Mouse (Mus musculus) kidney, adult 2 months (tissue): ENCODE measurements around the gene Sept9. TPM values are rescaled to one million over a fixed set of nuclear protein-coding genes. Genes with fewer than 3 reads are reported as not detected.
A peak's percentile ranks its signal among the peaks of the same experiment; 100 is the strongest.

Source experiments
- DNase-seq: peaks from one replicate; pipeline ENCODE4 v3.0.0; 2021
- H3K27ac ChIP-seq: fragments of 200-500 bp; 2 replicates; pipeline ENCODE4 v1.5.1; 2012; ENCODE audit warnings: low read depth, low read length, control low read depth, inconsistent platforms; ENCODE audit not compliant: insufficient read depth
- H3K27me3 ChIP-seq: fragments of 200-500 bp; replicated peaks from 2 replicates; pipeline ENCODE4 v1.6.1; 2012; ENCODE audit warnings: mild to moderate bottlenecking, moderate library complexity, low read length, inconsistent platforms; ENCODE audit not compliant: control insufficient read depth, insufficient read depth
- H3K36me3 ChIP-seq: fragments of 200-500 bp; 2 replicates; pipeline ENCODE4 v1.6.1; 2012; ENCODE audit warnings: mild to moderate bottlenecking, moderate library complexity, low read length, inconsistent platforms; ENCODE audit not compliant: control insufficient read depth, insufficient read depth
- H3K4me1 ChIP-seq: fragments of 200-500 bp; 2 replicates; pipeline ENCODE4 v1.6.1; 2011; ENCODE audit warnings: low read length; ENCODE audit not compliant: control insufficient read depth, insufficient read depth
- H3K4me3 ChIP-seq: fragments of 200-500 bp; 2 replicates; pipeline ENCODE4 v1.5.1; 2011; ENCODE audit warnings: mild to moderate bottlenecking, low read depth, low read length, control low read depth; ENCODE audit not compliant: insufficient read depth
- CTCF ChIP-seq: fragments of 200-500 bp; conservative IDR thresholded peaks from 2 replicates; pipeline ENCODE4 v1.5.1; 2011; ENCODE audit warnings: low read depth, mild to moderate bottlenecking, control low read depth, low read length, moderate library complexity, mixed read lengths; ENCODE audit not compliant: insufficient read depth, insufficient read length
- POLR2A ChIP-seq: fragments of 200-500 bp; IDR thresholded peaks from one replicate; pipeline ENCODE4 v1.6.1; 2011; ENCODE audit warnings: low read depth, low read length, control low read depth
- WGBS: fragments of 180-500 bp; shearing (Covaris S2); methylation state at CpG from one replicate; pipeline ENCODE4 v1.1.7; 2018; 5-methylcytosine and 5-hydroxymethylcytosine counted together
- polyA plus RNA-seq: library from polyadenylated mRNA; depleted of rRNA; stranded (reverse); fragments of >200 nt; gene quantifications from 2 replicates; pipeline ENCODE4 v1.2.3, GENCODE M21; 2012

Gene Sept9
- polyA plus RNA-seq, 1 experiment, result 25.9 TPM

DNA sequence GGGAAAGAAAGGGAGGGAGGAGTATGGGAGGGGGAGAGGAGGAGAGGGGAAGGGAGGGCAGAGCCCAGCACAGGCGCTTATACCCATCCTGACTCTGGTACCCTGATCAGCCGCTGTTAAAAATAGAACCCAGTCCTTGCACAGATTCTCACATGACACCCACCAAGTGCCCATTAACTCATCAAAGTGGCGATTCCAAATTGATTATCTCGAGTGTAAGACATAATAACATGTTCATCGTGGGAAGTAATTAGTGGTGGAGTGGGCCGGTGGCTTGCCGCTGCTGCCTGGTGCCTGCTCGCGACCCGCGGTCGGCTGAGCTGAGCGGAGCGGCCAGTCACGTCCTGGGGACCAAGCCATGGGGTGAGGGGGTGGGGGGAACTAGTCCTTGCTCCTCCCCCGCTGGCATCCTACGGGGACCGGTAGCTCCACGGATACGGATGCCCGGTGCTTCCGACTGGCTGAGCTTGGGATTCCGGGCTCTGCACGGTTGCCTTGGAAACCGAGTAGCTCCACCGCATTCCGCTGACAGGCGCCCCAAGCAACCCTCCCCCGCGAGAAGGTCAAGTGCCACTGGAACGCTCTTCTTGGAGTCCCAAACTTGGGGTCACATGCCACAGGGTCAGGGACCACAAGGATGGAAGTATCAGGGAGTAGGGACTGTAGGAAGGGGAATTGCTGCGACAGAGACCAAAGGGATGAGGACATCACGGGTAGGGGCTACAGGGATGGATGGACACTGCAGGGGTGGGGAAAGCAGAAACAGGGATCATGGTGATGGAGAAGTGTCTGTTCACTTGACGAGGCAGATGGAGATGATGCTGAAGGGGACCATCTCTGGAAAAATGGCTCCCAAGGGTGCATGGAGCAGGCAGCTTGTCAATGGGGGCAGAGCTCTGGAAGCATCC, 195.0 kb downstream of the Sept9 start:
- no peak overlapping the region for H3K27ac ChIP-seq
- H3K36me3 ChIP-seq, result no peaks in the 10 kb centered on the region
- WGBS, result 4% methylated on average over 34 of the region's 34 CpGs
- no peak overlapping the region for H3K4me3 ChIP-seq
- no peaks in the 10 kb centered on the region for H3K4me1 ChIP-seq
- H3K27me3 ChIP-seq, result no peaks in the 10 kb centered on the region
- DNase-seq, result peak; percentile 49
- TF ChIP-seq POLR2A, result no peak
- no peak for TF ChIP-seq CTCF

DNA sequence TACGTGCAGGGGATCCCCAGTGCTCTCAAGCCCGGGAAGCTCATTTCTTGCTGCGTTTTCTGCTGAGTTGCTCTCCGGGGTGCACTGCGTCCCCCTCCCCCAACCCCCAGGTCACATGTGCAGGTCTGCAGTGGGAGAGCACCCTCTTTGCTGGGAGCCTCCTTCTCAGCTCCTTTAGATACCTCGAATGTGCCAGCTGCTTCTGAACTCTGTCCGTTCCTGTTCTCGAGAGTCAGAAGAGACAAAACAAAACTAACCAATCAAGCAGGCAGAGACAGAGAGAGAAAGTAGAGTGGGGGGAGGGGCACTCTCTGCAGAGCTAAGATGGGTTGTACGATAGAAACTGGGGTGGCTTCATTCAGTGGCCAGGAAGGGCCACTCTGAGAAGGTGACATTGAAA, 195.8 kb downstream of the Sept9 start:
- Histone ChIP-seq H3K4me3 (no peak overlapping the region), H3K4me1 (no peaks in the 10 kb centered on the region), H3K36me3 (no peaks in the 10 kb centered on the region), H3K27ac (no peak overlapping the region), H3K27me3 (no peaks in the 10 kb centered on the region)
- 27% methylated on average over 9 of the region's 9 CpGs for WGBS
- no peak for TF ChIP-seq POLR2A
- TF ChIP-seq CTCF, result no peak
- DNase-seq, result no peak

DNA sequence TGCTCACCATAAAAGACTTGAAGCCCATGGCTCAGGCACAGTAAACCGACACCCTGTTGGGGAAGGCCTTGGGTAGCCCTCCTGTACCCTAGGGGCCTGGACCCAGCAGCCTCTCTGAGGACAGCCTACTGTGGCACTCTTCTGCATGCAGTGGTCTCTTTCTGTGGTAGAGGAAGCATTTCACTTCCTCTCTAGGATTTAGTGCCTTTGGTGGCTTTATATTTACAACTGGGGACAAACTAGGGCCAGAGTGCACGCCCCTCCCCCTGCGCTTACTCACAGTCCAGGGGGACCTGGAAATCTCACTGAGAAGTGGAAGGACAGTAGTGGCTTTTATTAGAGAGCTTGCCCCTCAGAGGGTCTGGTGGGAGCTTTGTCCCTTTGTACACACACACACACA, 197.5 kb downstream of the Sept9 start:
- TF ChIP-seq CTCF, result no peak
- TF ChIP-seq POLR2A, result no peak
- Histone ChIP-seq H3K27ac (no peak overlapping the region), H3K4me3 (no peak overlapping the region), H3K27me3 (no peaks in the 10 kb centered on the region), H3K4me1 (no peaks in the 10 kb centered on the region), H3K36me3 (no peaks in the 10 kb centered on the region)
- DNase-seq, result no peak
- 68% methylated on average over 3 of the region's 3 CpGs for WGBS

DNA sequence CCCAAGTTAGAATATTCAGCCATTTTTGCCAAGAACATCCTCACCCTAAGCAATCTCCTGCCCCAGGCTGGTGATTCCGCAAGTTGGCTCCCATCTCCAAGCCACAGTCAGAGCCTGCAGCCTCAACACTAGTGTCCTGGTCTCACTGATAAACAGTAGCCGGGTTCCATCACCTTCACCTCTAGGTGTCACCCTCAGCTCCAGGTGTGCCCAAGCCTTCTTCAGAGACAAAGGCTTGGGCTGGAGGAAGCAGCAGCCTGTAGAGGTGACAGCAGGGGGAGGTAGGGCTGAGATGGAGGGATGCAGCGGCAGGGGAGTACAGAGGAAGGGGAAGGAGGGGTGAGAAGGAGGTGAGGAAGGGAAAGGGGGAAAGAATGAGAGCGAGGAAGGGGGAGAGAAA, 198.3 kb downstream of the Sept9 start:
- DNase-seq, result peak; percentile 54
- Histone ChIP-seq H3K36me3 (no peaks in the 10 kb centered on the region), H3K4me3 (no peak overlapping the region), H3K27me3 (no peaks in the 10 kb centered on the region), H3K27ac (no peak overlapping the region), H3K4me1 (no peaks in the 10 kb centered on the region)
- WGBS, result 43% methylated on average over 4 of the region's 4 CpGs
- TF ChIP-seq CTCF, result peak; percentile 56
- TF ChIP-seq POLR2A, result no peak

DNA sequence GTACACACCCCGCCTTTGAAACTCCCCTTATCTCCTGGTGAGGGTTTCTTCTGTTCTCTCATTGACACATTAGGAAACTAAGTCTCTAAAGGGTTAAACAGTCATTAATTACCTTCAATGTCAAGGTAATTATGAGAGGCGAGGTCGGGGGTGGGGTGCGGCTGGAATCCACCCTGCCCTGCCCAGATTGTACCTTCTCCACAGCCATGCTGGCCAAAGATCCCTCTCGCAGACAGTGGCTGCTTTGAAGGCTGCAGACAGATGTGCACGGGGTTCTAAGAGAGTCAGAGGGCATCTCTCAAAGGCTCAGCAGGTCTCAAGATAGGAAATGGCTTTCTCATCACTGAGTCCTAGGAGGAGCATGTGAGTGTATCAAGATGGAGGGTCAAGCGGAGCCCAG, 198.7 kb downstream of the Sept9 start:
- H3K4me1 ChIP-seq, result no peaks in the 10 kb centered on the region
- no peak overlapping the region for H3K4me3 ChIP-seq
- no peaks in the 10 kb centered on the region for H3K36me3 ChIP-seq
- no peaks in the 10 kb centered on the region for H3K27me3 ChIP-seq
- DNase-seq, result no peak
- TF ChIP-seq POLR2A (no peak), CTCF (no peak)
- no peak overlapping the region for H3K27ac ChIP-seq
- 41% methylated on average over 7 of the region's 7 CpGs for WGBS

DNA sequence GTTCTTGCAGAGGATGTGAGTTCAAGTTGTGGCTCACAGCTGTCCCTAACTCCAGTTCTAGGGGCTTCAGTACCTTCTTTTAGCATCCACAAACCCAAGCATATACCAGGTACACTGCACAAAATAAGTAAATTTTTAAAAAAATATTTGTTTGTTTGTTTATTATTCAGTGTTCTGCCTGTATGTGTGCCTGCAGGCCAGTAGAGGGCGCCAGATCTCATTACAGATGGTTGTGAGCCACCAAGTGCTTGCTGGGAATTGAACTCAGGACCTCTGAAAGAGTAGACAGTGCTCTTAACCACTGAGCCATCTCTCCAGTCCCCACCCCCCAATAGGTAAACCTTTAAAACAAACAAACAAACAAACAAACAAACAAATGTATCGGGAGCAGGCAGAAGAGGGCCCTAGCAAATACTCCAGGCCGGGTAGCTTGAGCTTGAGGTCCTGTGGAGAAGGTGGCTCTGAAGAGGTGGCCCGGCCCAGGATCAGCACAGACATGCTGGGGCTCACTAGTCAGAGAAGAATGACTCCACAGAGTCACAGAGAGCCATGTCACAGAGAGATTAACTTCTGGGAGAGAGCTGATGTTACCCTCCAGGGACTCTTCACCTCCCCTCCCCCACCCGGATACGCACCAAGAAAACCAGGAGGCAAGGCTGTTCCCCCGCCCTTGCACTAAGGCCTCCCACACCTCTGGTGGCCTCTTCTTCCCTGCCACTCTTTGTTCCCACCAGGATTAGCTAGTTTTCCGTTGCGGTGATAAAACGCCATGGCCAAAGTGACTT, 202.3 kb downstream of the Sept9 start:
- no peaks in the 10 kb centered on the region for H3K27me3 ChIP-seq
- WGBS, result 79% methylated on average over 10 of the region's 10 CpGs

DNA sequence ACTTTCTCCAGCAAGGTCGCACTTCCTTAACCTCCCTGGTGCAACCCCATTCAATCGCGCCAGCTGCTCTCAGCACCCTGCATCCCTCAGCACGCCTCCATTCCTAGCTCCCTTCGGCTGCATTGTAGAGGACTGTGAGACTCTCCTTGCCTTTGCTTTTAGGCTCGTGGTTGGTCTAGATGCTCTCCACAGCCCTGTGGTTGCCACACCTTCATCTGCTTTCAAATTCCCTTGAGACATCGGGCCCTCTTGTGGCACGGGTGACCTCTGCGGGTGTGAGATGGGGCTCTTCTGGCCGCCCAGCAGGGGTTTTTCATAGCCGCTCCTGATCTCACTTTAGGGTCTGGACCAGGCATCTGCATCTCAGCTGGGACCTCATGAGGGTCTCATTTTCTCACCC, 203.1 kb downstream of the Sept9 start:
- H3K27me3 ChIP-seq, result no peaks in the 10 kb centered on the region
- no peak overlapping the region for H3K27ac ChIP-seq
- no peaks in the 10 kb centered on the region for H3K36me3 ChIP-seq
- no peak overlapping the region for H3K4me3 ChIP-seq
- H3K4me1 ChIP-seq, result no peaks in the 10 kb centered on the region
- 76% methylated on average over 11 of the region's 11 CpGs for WGBS
- DNase-seq, result no peak
- TF ChIP-seq CTCF (no peak), POLR2A (no peak)

More for the DNA sequence above, 202.3 kb downstream of the Sept9 start:
- TF ChIP-seq CTCF (0 out of 2 replicates have a peak, but pooled peaks have one; percentile 18), POLR2A (no peak)
- Histone ChIP-seq H3K36me3 (no peaks in the 10 kb centered on the region), H3K4me3 (no peak overlapping the region), H3K27ac (no peak overlapping the region), H3K4me1 (no peaks in the 10 kb centered on the region)
- DNase-seq, result no peak
